Mouse (Mus musculus): ENCODE measurements around the gene Tnrc6a. TPM values are rescaled to one million over a fixed set of nuclear protein-coding genes. Genes with fewer than 3 reads are reported as not detected.
A peak's percentile ranks its signal among the peaks of the same experiment; 100 is the strongest.

Tnrc6a gene
- 59.8 and 59.9 TPM in 2 replicates for polyA plus RNA-seq (2014; fragmentation: Nextera tagmentation; extraction: Ambion mirVana)

DNA sequence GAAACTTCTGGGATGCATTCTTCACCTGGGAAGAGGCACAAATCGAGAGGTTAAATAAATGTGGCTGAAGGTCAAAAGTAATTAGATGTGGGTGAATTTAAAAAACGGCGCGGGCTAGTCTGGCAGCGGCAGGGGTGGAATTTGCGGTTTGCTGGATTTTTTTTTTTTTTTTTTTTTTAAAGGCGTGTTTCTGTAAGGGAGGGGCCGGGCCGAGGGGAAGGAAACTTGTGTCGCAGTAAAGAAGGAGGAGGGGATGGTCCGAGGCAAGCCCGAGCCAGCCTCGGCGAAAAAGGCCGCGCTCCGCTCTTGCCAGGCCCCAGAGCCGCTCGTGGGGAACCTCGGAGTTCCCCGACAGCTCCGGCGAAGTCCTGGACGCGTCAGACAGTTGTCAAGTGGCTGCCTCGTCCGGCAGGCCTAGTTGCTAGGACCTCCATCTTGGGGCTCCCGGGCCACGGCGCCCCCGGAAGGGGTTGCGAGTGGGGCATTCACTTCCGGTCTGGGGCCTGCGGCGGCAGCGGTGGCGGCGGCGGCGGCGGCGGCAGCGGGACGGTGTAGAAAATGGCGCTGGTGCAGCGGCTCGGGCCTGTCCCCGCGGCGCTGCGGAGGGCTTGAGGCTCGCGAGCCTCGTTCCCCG is at the start of gene Tnrc6a:
TSS of gene Tnrc6a (plus strand) at position 221 of the 634 bp plus-strand sequence.
- Histone ChIP-seq H3K4me1 (ENCODE audit: control insufficient read depth, insufficient read depth, low read length) (peaks cover 11% of the 10 kb centered on the region), H3K9ac (replicated peaks; ENCODE audit: low read depth, low read length) (peak within 1 kb of the TSS; percentile 94), H3K4me2 (replicated peaks; ENCODE audit: low read depth, low read length) (peak within 1 kb of the TSS; percentile 66), H3K4me3 (ENCODE audit: low read depth, low read length) (peak within 1 kb of the TSS; percentile 97), H3K27ac (ENCODE audit: low read length) (peak within 1 kb of the TSS; percentile 94), H3K36me3 (ENCODE audit: control insufficient read depth, insufficient read depth, low read length) (peaks cover 19% of the 10 kb centered on the region; the same call in 1 of the 2 replicates), H3K27me3 (ENCODE audit: control insufficient read depth, insufficient read depth, low read length) (no peaks in the 10 kb centered on the region), H3K9me3 (ENCODE audit: control insufficient read depth, low read depth, low read length) (no peaks in the 10 kb centered on the region)
- WGBS, result under 1% methylated on average over 55 of the region's 55 CpGs
- ATAC-seq (ENCODE audit: insufficient number of reproducible peaks, insufficient read depth, low FRiP score, low read depth), result peak; percentile 97

DNA sequence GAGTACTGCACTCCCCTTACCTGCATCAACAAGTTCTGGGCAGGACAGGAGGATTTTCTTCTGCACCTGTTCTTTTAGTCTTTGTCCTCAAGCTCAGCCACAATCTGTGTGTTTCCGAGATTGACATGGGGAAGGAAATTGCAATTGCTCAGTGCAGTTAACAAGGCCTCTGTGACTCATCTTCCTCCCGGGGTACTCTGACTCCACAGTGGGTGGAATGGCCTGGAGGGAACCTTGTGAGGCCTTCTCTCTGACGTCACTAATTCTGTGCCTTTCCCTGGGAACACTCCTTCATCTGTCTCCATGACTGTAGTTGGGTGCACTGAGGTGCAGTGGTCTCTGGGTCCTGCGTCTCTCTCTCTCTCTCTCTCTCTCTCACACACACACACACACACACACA is 41.4 kb upstream of the Tnrc6a start:
- no peak overlapping the region for H3K27ac ChIP-seq (ENCODE audit: low read length)
- H3K9me3 ChIP-seq (ENCODE audit: control insufficient read depth, low read depth, low read length), result no peaks in the 10 kb centered on the region
- 83% methylated on average over 4 of the region's 4 CpGs for WGBS
- H3K4me1 ChIP-seq (ENCODE audit: control insufficient read depth, insufficient read depth, low read length), result peaks cover 17% of the 10 kb centered on the region
- H3K36me3 ChIP-seq (ENCODE audit: control insufficient read depth, insufficient read depth, low read length), result no peaks in the 10 kb centered on the region
- H3K27me3 ChIP-seq (ENCODE audit: control insufficient read depth, insufficient read depth, low read length), result no peaks in the 10 kb centered on the region
- no peak overlapping the region for H3K9ac ChIP-seq (replicated peaks; ENCODE audit: low read depth, low read length)
- ATAC-seq (ENCODE audit: insufficient number of reproducible peaks, insufficient read depth, low FRiP score, low read depth), result no peak
- no peak overlapping the region for H3K4me3 ChIP-seq (ENCODE audit: low read depth, low read length)
- H3K4me2 ChIP-seq (replicated peaks; ENCODE audit: low read depth, low read length), result no peak overlapping the region

DNA sequence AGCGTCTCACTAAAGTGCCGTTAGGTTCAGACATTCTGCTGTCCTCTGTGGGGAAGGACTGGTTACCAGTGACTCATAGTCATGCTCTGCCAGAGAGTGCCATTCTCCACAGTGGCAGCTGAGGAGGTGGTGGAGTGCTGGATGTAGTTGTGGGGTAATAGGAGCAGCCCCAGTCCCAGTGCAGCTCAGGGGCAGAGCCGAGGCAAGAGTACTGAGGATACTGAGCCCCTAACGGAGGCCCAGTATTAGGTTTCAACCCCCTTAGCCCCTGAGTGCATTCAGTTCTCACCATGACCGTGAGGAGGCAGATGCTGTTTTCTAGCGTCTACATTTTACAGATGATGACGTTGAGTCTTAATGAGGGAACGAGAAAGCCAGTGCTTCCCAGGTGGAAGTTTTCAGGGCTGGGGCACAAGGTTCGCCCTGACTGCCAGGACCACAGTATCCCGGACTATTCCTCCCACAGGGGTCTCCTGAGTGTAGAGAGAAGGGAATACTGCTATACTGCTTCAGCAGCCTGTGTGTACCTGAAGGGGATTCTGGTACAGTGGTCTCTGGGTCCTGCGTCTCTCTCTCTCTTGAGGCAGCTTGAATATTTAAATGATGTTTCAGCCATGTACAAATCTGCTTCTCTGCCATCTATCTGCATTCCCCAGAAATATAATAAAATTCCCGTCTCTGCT is 40.1 kb upstream of the Tnrc6a start:
- Histone ChIP-seq H3K4me3 (ENCODE audit: low read depth, low read length) (no peak overlapping the region), H3K36me3 (ENCODE audit: control insufficient read depth, insufficient read depth, low read length) (no peaks in the 10 kb centered on the region), H3K9ac (replicated peaks; ENCODE audit: low read depth, low read length) (no peak overlapping the region), H3K27me3 (ENCODE audit: control insufficient read depth, insufficient read depth, low read length) (no peaks in the 10 kb centered on the region), H3K4me2 (replicated peaks; ENCODE audit: low read depth, low read length) (no peak overlapping the region), H3K4me1 (ENCODE audit: control insufficient read depth, insufficient read depth, low read length) (peaks cover 20% of the 10 kb centered on the region), H3K27ac (ENCODE audit: low read length) (peak overlapping the region; percentile 41; the same call in 1 of the 2 replicates), H3K9me3 (ENCODE audit: control insufficient read depth, low read depth, low read length) (no peaks in the 10 kb centered on the region)
- no peak for ATAC-seq (ENCODE audit: insufficient number of reproducible peaks, insufficient read depth, low FRiP score, low read depth)
- WGBS, result 20% methylated on average over 12 of the region's 12 CpGs

DNA sequence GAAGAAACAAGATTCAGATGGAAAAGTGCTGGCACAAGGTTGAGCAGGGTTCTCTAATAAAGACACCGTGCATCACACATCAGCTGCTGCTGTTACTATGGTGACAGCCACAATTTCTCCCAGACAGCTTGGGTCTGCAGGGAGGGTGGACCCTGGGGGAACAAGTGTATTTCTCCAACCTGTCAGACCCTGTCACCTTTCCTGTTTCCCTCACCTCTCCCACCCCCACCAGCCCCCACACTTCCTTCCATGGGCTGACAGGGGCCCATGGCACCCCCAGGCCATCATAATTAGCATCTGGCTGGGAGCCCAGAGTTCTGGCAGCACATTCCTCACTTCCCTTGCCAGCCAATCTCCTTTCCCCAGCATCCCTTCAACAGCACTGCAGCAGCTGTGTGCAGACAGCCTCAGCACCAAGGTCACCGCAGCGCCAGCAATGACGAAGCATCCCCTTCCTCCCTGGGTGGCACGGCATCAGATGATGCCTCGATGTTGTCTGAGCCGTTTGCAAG is 39.4 kb upstream of the Tnrc6a start:
- Histone ChIP-seq H3K4me3 (ENCODE audit: low read depth, low read length) (no peak overlapping the region), H3K27ac (ENCODE audit: low read length) (peak overlapping the region; percentile 36; the same call in 1 of the 2 replicates), H3K27me3 (ENCODE audit: control insufficient read depth, insufficient read depth, low read length) (no peaks in the 10 kb centered on the region), H3K9me3 (ENCODE audit: control insufficient read depth, low read depth, low read length) (no peaks in the 10 kb centered on the region), H3K4me2 (replicated peaks; ENCODE audit: low read depth, low read length) (peak overlapping the region; percentile 23; the same call in 1 of the 2 replicates), H3K9ac (replicated peaks; ENCODE audit: low read depth, low read length) (no peak overlapping the region), H3K4me1 (ENCODE audit: control insufficient read depth, insufficient read depth, low read length) (peaks cover 20% of the 10 kb centered on the region), H3K36me3 (ENCODE audit: control insufficient read depth, insufficient read depth, low read length) (no peaks in the 10 kb centered on the region)
- under 1% methylated on average over 7 of the region's 7 CpGs for WGBS
- peak; percentile 54; the same call in 1 of the 2 replicates for ATAC-seq (ENCODE audit: insufficient number of reproducible peaks, insufficient read depth, low FRiP score, low read depth)

DNA sequence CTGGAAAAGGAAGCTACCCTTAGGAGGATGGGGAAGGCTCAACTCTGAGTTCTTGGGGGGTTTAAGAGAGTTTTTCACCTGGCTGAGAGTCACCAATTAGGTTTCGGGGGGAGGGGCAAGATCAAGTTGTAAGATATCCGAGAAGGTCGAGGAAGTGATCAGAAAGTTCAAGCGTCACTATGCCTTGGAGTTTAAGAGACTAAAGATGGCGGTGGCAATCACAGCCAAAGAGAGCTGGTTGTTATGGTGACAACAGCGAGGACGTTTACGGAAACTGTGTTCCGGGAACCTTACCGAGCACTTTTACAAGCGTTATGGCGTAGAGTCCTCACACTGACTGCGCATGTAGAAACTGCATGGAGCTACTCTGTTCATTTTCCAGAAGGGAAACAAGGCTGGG is 39.0 kb upstream of the Tnrc6a start:
- Histone ChIP-seq H3K9ac (replicated peaks; ENCODE audit: low read depth, low read length) (no peak overlapping the region), H3K27ac (ENCODE audit: low read length) (peak overlapping the region; percentile 36; the same call in 1 of the 2 replicates), H3K36me3 (ENCODE audit: control insufficient read depth, insufficient read depth, low read length) (no peaks in the 10 kb centered on the region), H3K4me2 (replicated peaks; ENCODE audit: low read depth, low read length) (peak overlapping the region; percentile 23; the same call in 1 of the 2 replicates), H3K27me3 (ENCODE audit: control insufficient read depth, insufficient read depth, low read length) (no peaks in the 10 kb centered on the region), H3K9me3 (ENCODE audit: control insufficient read depth, low read depth, low read length) (no peaks in the 10 kb centered on the region), H3K4me3 (ENCODE audit: low read depth, low read length) (no peak overlapping the region), H3K4me1 (ENCODE audit: control insufficient read depth, insufficient read depth, low read length) (peaks cover 20% of the 10 kb centered on the region)
- no peak for ATAC-seq (ENCODE audit: insufficient number of reproducible peaks, insufficient read depth, low FRiP score, low read depth)
- 15% methylated on average over 13 of the region's 13 CpGs for WGBS

DNA sequence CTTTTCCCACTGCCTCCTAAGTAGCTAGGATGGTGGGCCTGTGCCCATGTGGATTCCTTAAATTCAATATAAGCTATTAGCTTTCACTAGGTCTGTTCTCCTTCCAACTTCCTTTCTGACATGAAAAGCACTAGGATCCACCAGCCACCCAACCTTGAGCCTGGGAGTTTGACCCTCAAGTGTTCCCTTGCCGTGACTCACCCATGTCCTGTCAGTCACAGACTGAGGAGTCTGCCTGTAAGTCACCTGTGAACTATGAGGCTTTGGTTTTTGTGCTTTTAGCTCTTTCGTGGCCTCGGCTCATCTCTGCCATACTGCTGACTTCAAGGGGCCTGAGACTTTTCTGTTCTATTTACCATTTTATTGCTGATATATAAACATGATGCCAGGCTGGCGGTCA is 34.8 kb upstream of the Tnrc6a start:
- ATAC-seq (ENCODE audit: insufficient number of reproducible peaks, insufficient read depth, low FRiP score, low read depth), result no peak
- 85% methylated on average over 4 of the region's 4 CpGs for WGBS
- no peaks in the 10 kb centered on the region for H3K27me3 ChIP-seq (ENCODE audit: control insufficient read depth, insufficient read depth, low read length)

DNA sequence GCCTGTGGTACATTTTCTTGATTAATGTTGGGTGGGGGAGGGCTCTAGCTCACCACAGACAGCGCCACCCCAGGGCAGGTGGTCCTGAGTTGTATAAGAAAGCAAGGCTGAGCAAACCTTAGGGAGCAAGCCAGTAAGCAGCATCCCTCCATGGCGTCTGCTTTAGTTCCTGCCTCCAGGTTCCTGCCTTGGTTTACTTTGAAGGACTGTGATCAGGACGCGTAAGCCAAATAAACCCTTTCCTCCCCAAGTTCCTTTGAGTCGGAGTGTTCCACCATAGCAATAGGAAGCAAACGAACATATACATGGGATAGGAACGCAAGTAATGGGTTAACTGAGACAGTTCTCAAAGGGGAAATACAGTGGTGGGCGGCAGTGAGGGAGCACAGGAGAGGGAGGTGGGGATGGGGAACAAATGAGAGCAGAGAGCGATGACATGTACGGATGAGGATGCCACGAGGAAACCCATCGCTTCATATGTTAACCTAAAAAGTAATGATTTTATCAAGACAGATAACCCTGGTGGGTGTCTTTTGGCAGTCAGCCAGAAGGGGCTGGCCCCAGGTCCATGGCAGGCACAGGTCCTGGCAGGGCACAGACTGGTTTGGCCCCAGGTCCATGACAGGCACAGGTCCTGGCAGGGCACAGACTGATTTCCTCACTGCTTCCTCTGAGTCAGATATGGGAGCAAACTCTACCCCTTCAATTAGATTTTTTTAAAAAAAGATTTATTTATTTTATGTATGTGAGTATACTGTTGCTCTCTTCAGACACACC is 27.2 kb upstream of the Tnrc6a start:
- Histone ChIP-seq H3K4me3 (ENCODE audit: low read depth, low read length) (no peak overlapping the region), H3K27me3 (ENCODE audit: control insufficient read depth, insufficient read depth, low read length) (no peaks in the 10 kb centered on the region), H3K4me2 (replicated peaks; ENCODE audit: low read depth, low read length) (no peak overlapping the region), H3K4me1 (ENCODE audit: control insufficient read depth, insufficient read depth, low read length) (peaks cover 19% of the 10 kb centered on the region), H3K36me3 (ENCODE audit: control insufficient read depth, insufficient read depth, low read length) (no peaks in the 10 kb centered on the region), H3K9ac (replicated peaks; ENCODE audit: low read depth, low read length) (no peak overlapping the region), H3K27ac (ENCODE audit: low read length) (peak overlapping the region; percentile 97), H3K9me3 (ENCODE audit: control insufficient read depth, low read depth, low read length) (no peaks in the 10 kb centered on the region)
- no peak for ATAC-seq (ENCODE audit: insufficient number of reproducible peaks, insufficient read depth, low FRiP score, low read depth)
- 78% methylated on average over 12 of the region's 12 CpGs for WGBS

More for the DNA sequence above, 34.8 kb upstream of the Tnrc6a start:
- Histone ChIP-seq H3K27ac (ENCODE audit: low read length) (no peak overlapping the region), H3K9me3 (ENCODE audit: control insufficient read depth, low read depth, low read length) (no peaks in the 10 kb centered on the region), H3K9ac (replicated peaks; ENCODE audit: low read depth, low read length) (no peak overlapping the region), H3K4me3 (ENCODE audit: low read depth, low read length) (no peak overlapping the region), H3K4me1 (ENCODE audit: control insufficient read depth, insufficient read depth, low read length) (peaks cover 13% of the 10 kb centered on the region), H3K36me3 (ENCODE audit: control insufficient read depth, insufficient read depth, low read length) (no peaks in the 10 kb centered on the region), H3K4me2 (replicated peaks; ENCODE audit: low read depth, low read length) (no peak overlapping the region)

All from stomach, embryonic 14.5 days (tissue).